Mouse (Mus musculus): ENCODE data around the gene Sv2c. TPM values are rescaled to one million over a fixed set of nuclear protein-coding genes. Genes with fewer than 3 reads are reported as not detected.

Sv2c gene
- total and polyA plus RNA-seq, 2 experiments from 2014 or later: 0.15 to 0.25 TPM

DNA sequence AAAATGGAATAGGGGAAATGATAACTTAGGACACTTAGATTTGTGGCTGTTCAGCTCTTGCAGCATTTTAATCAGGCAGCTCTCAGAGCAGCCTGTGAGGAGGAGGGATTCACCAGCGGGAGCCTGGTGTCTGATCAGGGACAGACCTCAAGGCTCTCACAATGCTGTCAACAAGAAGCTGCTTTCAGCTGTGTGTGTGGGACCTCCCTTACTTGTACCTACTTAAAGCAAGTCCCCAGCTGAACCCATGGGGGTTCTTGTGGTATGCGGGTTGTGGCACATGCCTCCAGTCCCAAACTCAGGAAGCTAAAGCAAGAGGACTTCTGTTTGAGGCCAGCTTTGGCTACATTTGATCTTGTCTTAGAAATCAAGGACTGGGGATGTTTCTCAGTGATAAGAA lies 189.8 kb downstream of the Sv2c start:
- Histone ChIP-seq H3K27me3 (ENCODE audit: control insufficient read depth, insufficient read depth, low read length) (no peaks in the 10 kb centered on the region), H3K9me3 (replicated peaks; ENCODE audit: control insufficient read depth, low read length) (no peaks in the 10 kb centered on the region), H3K4me1 (ENCODE audit: control insufficient read depth, insufficient read depth) (no peaks in the 10 kb centered on the region), H3K36me3 (replicated peaks; ENCODE audit: control insufficient read depth, insufficient read depth, low read length) (no peaks in the 10 kb centered on the region), H3K4me2 (ENCODE audit: low read depth, low read length) (no peak overlapping the region), H3K27ac (ENCODE audit: low read depth) (no peak overlapping the region), H3K4me3 (ENCODE audit: low read depth, low read length) (no peak overlapping the region), H3K9ac (replicated peaks; ENCODE audit: low read depth, low read length) (no peak overlapping the region)
- ATAC-seq (ENCODE audit: insufficient read depth, low read depth) (no peak), DNase-seq (ENCODE audit: low spot score) (no peak)
- 35% methylated on average over 2 of the region's 2 CpGs for WGBS
- no peak for TF ChIP-seq CTCF (IDR thresholded peaks at IDR 0.05; ENCODE audit: low read depth)
- no peak for TF ChIP-seq EP300 (IDR thresholded peaks at IDR 0.05; ENCODE audit: low read depth)

GRCm38 (mm10) chr13:95941861-95942260 lies 190.5 kb downstream of the Sv2c start:
- ATAC-seq (ENCODE audit: insufficient read depth, low read depth): no peak
- Histone ChIP-seq H3K4me3 (ENCODE audit: low read depth, low read length) (no peak overlapping the region), H3K27me3 (ENCODE audit: control insufficient read depth, insufficient read depth, low read length) (no peaks in the 10 kb centered on the region), H3K36me3 (replicated peaks; ENCODE audit: control insufficient read depth, insufficient read depth, low read length) (no peaks in the 10 kb centered on the region), H3K4me2 (ENCODE audit: low read depth, low read length) (no peak overlapping the region), H3K9ac (replicated peaks; ENCODE audit: low read depth, low read length) (no peak overlapping the region), H3K27ac (ENCODE audit: low read depth) (no peak overlapping the region), H3K9me3 (replicated peaks; ENCODE audit: control insufficient read depth, low read length) (no peaks in the 10 kb centered on the region), H3K4me1 (ENCODE audit: control insufficient read depth, insufficient read depth) (no peaks in the 10 kb centered on the region)
- no peak for DNase-seq (ENCODE audit: low spot score)
- WGBS: 86% methylated on average over 4 of the region's 4 CpGs
- TF ChIP-seq CTCF (IDR thresholded peaks at IDR 0.05; ENCODE audit: low read depth) (no peak), EP300 (IDR thresholded peaks at IDR 0.05; ENCODE audit: low read depth) (no peak)

DNA sequence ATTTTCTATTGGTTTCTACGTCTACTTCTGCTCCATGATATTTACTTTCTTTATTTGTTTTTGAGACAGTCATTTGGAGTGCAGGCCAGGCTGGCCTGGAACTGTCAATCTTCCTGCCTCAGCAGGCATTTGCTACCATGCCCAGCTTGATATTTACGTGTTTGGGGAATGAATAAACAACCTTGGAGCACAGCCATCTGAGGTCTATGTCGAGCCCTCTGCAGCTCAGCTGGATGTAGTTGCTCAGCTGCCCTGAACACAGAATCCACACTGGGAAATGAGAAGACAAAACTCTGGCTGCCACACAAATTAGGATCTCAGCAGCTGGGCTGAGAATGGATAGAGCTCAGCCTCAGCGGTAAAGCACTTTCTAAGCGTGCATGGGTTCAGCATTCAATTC lies 191.6 kb downstream of the Sv2c start:
- Histone ChIP-seq H3K27ac (ENCODE audit: low read depth) (no peak overlapping the region), H3K4me1 (ENCODE audit: control insufficient read depth, insufficient read depth) (no peaks in the 10 kb centered on the region), H3K36me3 (replicated peaks; ENCODE audit: control insufficient read depth, insufficient read depth, low read length) (no peaks in the 10 kb centered on the region), H3K9ac (replicated peaks; ENCODE audit: low read depth, low read length) (no peak overlapping the region), H3K27me3 (ENCODE audit: control insufficient read depth, insufficient read depth, low read length) (no peaks in the 10 kb centered on the region), H3K4me3 (ENCODE audit: low read depth, low read length) (no peak overlapping the region), H3K9me3 (replicated peaks; ENCODE audit: control insufficient read depth, low read length) (no peaks in the 10 kb centered on the region), H3K4me2 (ENCODE audit: low read depth, low read length) (no peak overlapping the region)
- TF ChIP-seq CTCF (IDR thresholded peaks at IDR 0.05; ENCODE audit: low read depth): no peak
- no peak for TF ChIP-seq EP300 (IDR thresholded peaks at IDR 0.05; ENCODE audit: low read depth)
- no peak for ATAC-seq (ENCODE audit: insufficient read depth, low read depth)
- DNase-seq (ENCODE audit: low spot score): no peak
- WGBS: 74% methylated on average over 5 of the region's 5 CpGs

DNA sequence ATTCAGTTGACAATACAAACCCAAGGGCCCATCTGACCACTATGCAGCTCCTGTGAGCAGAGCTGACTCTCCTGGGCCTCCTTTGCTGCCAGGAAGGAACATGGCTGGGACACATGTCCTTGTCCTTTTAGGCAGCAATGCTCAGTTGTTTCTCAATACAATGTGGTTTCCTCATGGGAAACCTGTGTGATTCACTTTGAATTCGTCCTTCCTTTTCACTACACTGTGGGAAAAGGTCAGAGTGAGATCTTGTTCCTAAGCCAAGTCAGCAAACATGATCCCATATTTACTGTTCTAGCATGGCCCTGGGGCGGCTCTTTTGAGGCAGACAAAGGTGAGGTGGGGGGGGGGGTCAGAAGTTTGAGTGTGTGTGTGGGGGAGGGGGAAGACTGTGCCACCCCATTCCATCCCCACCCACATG lies 208.2 kb downstream of the Sv2c start:
- DNase-seq (ENCODE audit: low spot score) (no peak), ATAC-seq (ENCODE audit: insufficient read depth, low read depth) (no peak)
- H3K36me3 ChIP-seq (replicated peaks; ENCODE audit: control insufficient read depth, insufficient read depth, low read length): no peaks in the 10 kb centered on the region
- H3K4me2 ChIP-seq (ENCODE audit: low read depth, low read length): no peak overlapping the region
- no peak overlapping the region for H3K4me3 ChIP-seq (ENCODE audit: low read depth, low read length)
- WGBS: 76% methylated on average over 2 of the region's 2 CpGs
- H3K27me3 ChIP-seq (ENCODE audit: control insufficient read depth, insufficient read depth, low read length): no peaks in the 10 kb centered on the region
- TF ChIP-seq CTCF (IDR thresholded peaks at IDR 0.05; ENCODE audit: low read depth): no peak
- TF ChIP-seq EP300 (IDR thresholded peaks at IDR 0.05; ENCODE audit: low read depth): no peak
- H3K9ac ChIP-seq (replicated peaks; ENCODE audit: low read depth, low read length): no peak overlapping the region
- H3K4me1 ChIP-seq (ENCODE audit: control insufficient read depth, insufficient read depth): no peaks in the 10 kb centered on the region
- H3K9me3 ChIP-seq (replicated peaks; ENCODE audit: control insufficient read depth, low read length): no peaks in the 10 kb centered on the region
- no peak overlapping the region for H3K27ac ChIP-seq (ENCODE audit: low read depth)

- TF ChIP-seq EP300 (IDR thresholded peaks at IDR 0.05; ENCODE audit: low read depth): no peak
- TF ChIP-seq CTCF (IDR thresholded peaks at IDR 0.05; ENCODE audit: low read depth): no peak
- Histone ChIP-seq H3K27me3 (ENCODE audit: control insufficient read depth, insufficient read depth, low read length) (no peaks in the 10 kb centered on the region), H3K9me3 (replicated peaks; ENCODE audit: control insufficient read depth, low read length) (no peaks in the 10 kb centered on the region), H3K4me3 (ENCODE audit: low read depth, low read length) (no peak overlapping the region), H3K9ac (replicated peaks; ENCODE audit: low read depth, low read length) (no peak overlapping the region), H3K4me2 (ENCODE audit: low read depth, low read length) (no peak overlapping the region), H3K4me1 (ENCODE audit: control insufficient read depth, insufficient read depth) (no peaks in the 10 kb centered on the region), H3K27ac (ENCODE audit: low read depth) (no peak overlapping the region), H3K36me3 (replicated peaks; ENCODE audit: control insufficient read depth, insufficient read depth, low read length) (no peaks in the 10 kb centered on the region)
- DNase-seq (ENCODE audit: low spot score): no peak
- WGBS: 72% methylated on average over 4 of the region's 4 CpGs
- no peak for ATAC-seq (ENCODE audit: insufficient read depth, low read depth)
Observed at GRCm38 (mm10) chr13:95922626-95923025, 209.8 kb downstream of the Sv2c start.

DNA sequence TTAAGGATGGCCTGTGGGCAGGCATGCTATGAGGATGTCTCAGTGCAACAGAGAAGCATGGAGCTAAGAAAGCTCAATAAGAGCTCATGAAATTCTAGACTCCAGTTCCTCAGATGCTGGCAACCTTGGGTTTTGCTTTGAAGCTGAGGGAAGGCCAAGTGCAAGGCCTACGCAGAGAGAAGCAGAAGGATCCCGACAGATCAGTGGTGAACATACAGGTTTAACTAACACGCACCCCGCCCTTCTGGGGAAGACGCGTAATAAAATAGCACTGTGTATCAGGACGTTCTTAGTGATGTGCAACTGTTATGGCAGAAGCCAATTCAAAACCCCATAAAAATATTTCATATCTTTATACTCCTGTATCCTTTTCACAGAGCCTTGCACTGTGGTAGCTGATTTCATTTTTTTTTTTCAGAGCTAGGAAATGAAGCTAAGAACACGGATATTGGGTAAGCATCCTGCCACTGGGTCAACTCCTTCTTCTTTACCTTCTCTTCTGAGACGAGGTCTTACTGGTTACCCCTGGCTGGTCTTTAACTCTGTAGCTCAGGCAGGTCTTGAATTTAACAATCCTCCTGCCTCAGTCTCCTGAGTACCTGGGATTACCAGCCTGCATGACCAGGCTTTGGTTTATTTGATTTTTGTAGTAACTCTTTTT lies 213.6 kb downstream of the Sv2c start:
- H3K9ac ChIP-seq (replicated peaks; ENCODE audit: low read depth, low read length): no peak overlapping the region
- H3K36me3 ChIP-seq (replicated peaks; ENCODE audit: control insufficient read depth, insufficient read depth, low read length): no peaks in the 10 kb centered on the region
- ATAC-seq (ENCODE audit: insufficient read depth, low read depth) (no peak), DNase-seq (ENCODE audit: low spot score) (no peak)
- H3K4me2 ChIP-seq (ENCODE audit: low read depth, low read length): no peak overlapping the region
- no peaks in the 10 kb centered on the region for H3K4me1 ChIP-seq (ENCODE audit: control insufficient read depth, insufficient read depth)
- no peak overlapping the region for H3K27ac ChIP-seq (ENCODE audit: low read depth)
- no peak overlapping the region for H3K4me3 ChIP-seq (ENCODE audit: low read depth, low read length)
- H3K27me3 ChIP-seq (ENCODE audit: control insufficient read depth, insufficient read depth, low read length): no peaks in the 10 kb centered on the region
- no peaks in the 10 kb centered on the region for H3K9me3 ChIP-seq (replicated peaks; ENCODE audit: control insufficient read depth, low read length)
- 88% methylated on average over 9 of the region's 9 CpGs for WGBS
- no peak for TF ChIP-seq EP300 (IDR thresholded peaks at IDR 0.05; ENCODE audit: low read depth)
- no peak for TF ChIP-seq CTCF (IDR thresholded peaks at IDR 0.05; ENCODE audit: low read depth)
